Mouse (Mus musculus) gastrocnemius, adult 2 months (tissue): ENCODE data around the gene Slc5a4b. TPM values are rescaled to one million over a fixed set of nuclear protein-coding genes. Genes with fewer than 3 reads are reported as not detected.

ENCODE experiments used
- DNase-seq: peaks from one replicate; pipeline ENCODE4 v3.0.0; 2022
- H3K27ac ChIP-seq: fragments of 200-600 bp; 2 replicates; pipeline ENCODE4 v1.8.1; 2022; ENCODE audit warnings: mild to moderate bottlenecking
- H3K4me3 ChIP-seq: fragments of 200-600 bp; 2 replicates; pipeline ENCODE4 v1.8.1; 2022; ENCODE audit warnings: mild to moderate bottlenecking, moderate library complexity
- CTCF ChIP-seq: fragments of 200-600 bp; IDR thresholded peaks from 2 replicates; pipeline ENCODE4 v1.8.1; 2022; ENCODE audit warnings: antibody characterized with exemption, mild to moderate bottlenecking, moderate library complexity
- intact Hi-C: fragments of 180-260 bp; cut with DNase I; formaldehyde crosslinking; loops from one replicate; pipeline ENCODE4 v1.15.1; 2025
- total RNA-seq, 2 experiments: library from RNA; stranded (reverse); gene quantifications; 2 replicates each; pipeline ENCODE4 v1.2.3; 2021

The Slc5a4b gene
- total RNA-seq, 2 experiments from 2014 or later = not detected

DNA sequence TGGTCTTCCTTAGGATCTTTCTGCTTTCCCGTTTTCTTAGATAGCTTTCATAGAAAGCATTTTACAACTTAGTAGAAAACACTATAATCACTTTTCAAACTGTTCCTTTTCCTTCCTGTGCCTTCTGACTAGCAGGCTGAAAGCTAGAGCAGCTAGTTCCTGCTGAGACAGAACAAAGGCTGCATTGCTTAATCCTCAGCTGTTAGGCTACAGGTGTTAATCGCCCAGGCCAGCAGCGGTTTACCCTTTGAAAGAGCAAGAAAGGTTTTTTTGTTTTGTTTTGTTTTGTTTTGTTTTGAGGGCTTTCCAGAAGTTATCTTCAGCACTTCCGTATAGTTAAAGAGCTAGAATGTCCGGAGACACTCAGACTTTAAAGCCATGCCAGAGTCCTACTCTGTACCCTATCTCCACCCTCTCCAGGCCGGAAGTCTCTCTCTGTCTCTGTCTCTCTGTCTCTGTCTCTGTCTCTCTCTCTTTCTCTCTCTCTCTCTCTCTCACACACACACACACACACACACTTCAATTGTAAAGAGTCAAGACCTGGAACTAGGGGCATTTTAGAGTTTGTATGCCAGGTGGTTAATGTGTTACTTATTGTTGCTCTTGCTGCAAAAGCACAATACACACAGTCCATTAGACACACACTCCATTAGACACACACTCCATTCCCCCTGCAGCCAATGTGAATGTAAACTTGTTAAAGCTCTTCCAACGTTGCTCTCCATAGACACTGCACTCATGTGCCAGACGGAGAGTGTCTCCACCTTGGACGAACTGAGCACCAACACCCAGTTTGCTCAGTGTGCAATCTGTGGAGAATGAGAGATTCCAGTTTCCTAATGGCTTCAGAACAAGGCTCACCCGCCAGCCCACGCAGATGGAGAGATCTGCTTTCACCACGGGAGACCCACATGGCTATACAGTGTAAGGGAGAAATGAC lies 42.8 kb downstream of the Slc5a4b start:
- no peak for TF ChIP-seq CTCF
- Histone ChIP-seq H3K4me3 (no peak overlapping the region), H3K27ac (no peak overlapping the region)
- no peak for DNase-seq
- intact Hi-C loops = no loop called here

DNA sequence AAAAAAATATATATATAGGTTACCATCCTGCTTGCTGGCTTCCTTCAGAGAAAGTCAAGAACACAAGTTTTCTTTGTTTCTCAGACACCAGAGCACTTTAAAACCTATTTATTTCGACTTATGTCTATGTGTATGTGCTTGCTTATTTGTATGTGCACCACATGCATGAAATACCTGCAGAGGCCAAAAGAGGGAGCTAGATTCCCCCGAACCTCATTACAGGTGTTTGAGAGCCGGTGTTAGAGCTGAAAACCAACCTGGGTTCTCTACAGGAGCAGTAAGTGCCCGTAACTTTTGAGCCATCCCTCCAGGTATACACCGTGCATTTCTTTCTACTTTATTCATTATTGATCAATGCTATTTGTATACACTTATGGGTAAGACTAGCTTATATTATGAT lies 48.3 kb downstream of the Slc5a4b start:
- DNase-seq = no peak
- intact Hi-C loops = no loop called here
- TF ChIP-seq CTCF = no peak
- Histone ChIP-seq H3K4me3 (no peak overlapping the region), H3K27ac (no peak overlapping the region)

- Histone ChIP-seq H3K27ac (no peak overlapping the region), H3K4me3 (no peak overlapping the region)
- DNase-seq = no peak
- intact Hi-C loops = no loop called here
- TF ChIP-seq CTCF = no peak
Measured at GRCm38 (mm10) chr10:76051860-76052259, 58.9 kb downstream of the Slc5a4b start.

DNA sequence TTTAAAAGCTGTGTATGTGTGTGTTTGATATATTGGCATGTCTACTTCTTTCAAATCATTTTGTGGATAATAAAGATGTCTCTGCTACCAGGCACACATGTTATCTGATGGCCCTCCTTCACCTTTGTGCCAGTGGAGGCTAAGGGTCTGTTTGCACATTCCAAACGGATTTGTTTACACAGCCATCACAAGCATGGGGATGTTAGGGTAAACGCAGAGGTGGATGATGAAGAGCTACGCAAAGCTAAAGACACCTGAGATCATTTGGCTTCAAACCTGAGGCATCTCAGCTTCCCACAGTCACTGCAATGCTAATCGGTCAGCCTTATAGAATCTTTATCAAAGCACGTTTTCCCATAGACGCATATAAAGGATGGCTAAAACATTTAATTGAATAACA lies 61.8 kb downstream of the Slc5a4b start:
- Histone ChIP-seq H3K4me3 (no peak overlapping the region), H3K27ac (no peak overlapping the region)
- no peak for DNase-seq
- no peak for TF ChIP-seq CTCF
- intact Hi-C loops = no loop called here

DNA sequence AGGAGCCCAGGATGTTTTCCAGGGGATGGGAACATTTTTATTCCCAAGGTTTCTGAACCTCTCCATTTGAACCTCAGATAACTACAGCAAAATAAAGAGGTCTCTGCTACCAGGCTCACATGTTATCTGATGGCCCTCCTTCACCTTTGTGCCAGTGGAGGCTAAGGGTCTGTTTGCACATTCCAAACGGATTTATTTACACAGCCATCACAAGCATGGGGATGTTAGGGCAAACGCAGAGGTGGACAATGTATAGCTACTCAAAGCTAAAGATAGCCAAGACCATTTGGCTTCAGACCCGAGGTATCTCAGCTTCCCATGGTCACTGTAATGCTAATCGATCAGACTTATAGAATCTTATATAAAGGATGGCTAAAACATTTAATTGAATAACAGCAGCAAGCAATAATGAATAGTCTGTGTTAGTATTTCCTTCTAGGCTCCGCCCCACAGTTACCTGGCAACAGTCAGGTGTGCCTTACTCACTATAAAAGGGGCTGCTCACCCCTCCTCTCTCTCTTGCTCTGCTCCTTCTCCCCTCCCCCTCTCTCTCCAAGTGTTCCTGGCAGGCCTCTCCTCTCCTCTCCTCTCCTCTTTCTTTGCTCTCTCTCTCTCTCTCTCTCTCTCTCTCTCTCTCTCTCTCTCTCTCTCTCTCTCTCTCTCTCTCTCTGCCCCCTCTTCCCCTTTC lies 63.4 kb downstream of the Slc5a4b start:
- intact Hi-C loops = no loop called here
- no peak for TF ChIP-seq CTCF
- Histone ChIP-seq H3K4me3 (no peak overlapping the region), H3K27ac (no peak overlapping the region)
- DNase-seq = no peak

GRCm38 (mm10) chr10:76046754-76047153 lies 64.0 kb downstream of the Slc5a4b start:
- no peak for DNase-seq
- no peak overlapping the region for H3K4me3 ChIP-seq
- no peak overlapping the region for H3K27ac ChIP-seq
- TF ChIP-seq CTCF = no peak
- intact Hi-C loops = no loop called here

- no peak for DNase-seq
- intact Hi-C loops = no loop called here
- no peak overlapping the region for H3K27ac ChIP-seq
- H3K4me3 ChIP-seq = no peak overlapping the region
- no peak for TF ChIP-seq CTCF
Measured at GRCm38 (mm10) chr10:76045343-76045742, 65.4 kb downstream of the Slc5a4b start.

GRCm38 (mm10) chr10:76036962-76037361 lies 73.8 kb downstream of the Slc5a4b start:
- no peak overlapping the region for H3K4me3 ChIP-seq
- no peak overlapping the region for H3K27ac ChIP-seq
- no peak for DNase-seq
- intact Hi-C loops = no loop called here
- TF ChIP-seq CTCF = no peak

GRCm38 (mm10) chr10:76035277-76035676 lies 75.5 kb downstream of the Slc5a4b start:
- no peak overlapping the region for H3K27ac ChIP-seq
- TF ChIP-seq CTCF = no peak
- intact Hi-C loops = no loop called here
- DNase-seq = no peak
- H3K4me3 ChIP-seq = no peak overlapping the region

- no peak for DNase-seq
- H3K4me3 ChIP-seq = no peak overlapping the region
Measured at GRCm38 (mm10) chr10:76034001-76034600, 76.7 kb downstream of the Slc5a4b start.

GRCm38 (mm10) chr10:76033119-76033455 lies 77.7 kb downstream of the Slc5a4b start:
- H3K27ac ChIP-seq = peak overlapping the region; percentile 92
- DNase-seq = no peak
- intact Hi-C loops = no loop called here
- TF ChIP-seq CTCF = no peak
- peak overlapping the region; percentile 91 for H3K4me3 ChIP-seq

More at GRCm38 (mm10) chr10:76034001-76034600, 76.7 kb downstream of the Slc5a4b start:
- no peak for TF ChIP-seq CTCF
- H3K27ac ChIP-seq = no peak overlapping the region
- intact Hi-C loops = no loop called here

GRCm38 (mm10) chr10:76032402-76033118 lies 78.2 kb downstream of the Slc5a4b start, which contains the start of gene Zfp280b:
Gene Zfp280b (plus strand): TSS chr10:76032650.
- Histone ChIP-seq H3K4me3 (peak within 1 kb of the TSS; percentile 91), H3K27ac (peak within 1 kb of the TSS; percentile 92)
- peak; percentile 97 for DNase-seq
- intact Hi-C loops = no loop called here
- TF ChIP-seq CTCF = peak; percentile 79
